Mouse (Mus musculus): ENCODE measurements around the gene Chd9.

Gene Chd9

DNA sequence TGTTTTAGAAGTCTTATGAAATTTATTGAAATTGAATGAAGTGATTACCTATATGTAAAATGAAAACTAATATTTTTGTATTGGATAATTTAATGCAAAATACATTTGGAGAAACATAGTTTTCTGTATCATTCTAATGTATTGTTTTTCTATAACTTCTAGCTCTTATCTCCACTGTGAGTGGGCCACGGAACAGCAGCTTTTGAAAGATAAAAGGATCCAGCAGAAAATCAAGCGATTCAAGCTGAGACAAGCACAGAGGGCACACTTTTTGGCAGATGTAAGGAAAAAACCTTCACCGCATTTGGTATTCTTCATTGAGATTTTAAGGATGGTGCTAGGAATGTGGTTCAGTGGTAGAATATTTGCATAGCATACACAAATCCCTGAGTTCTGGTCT is 150.6 kb downstream of the Chd9 start:
- DNase-seq (ENCODE audit: low spot score) = no peak

DNA sequence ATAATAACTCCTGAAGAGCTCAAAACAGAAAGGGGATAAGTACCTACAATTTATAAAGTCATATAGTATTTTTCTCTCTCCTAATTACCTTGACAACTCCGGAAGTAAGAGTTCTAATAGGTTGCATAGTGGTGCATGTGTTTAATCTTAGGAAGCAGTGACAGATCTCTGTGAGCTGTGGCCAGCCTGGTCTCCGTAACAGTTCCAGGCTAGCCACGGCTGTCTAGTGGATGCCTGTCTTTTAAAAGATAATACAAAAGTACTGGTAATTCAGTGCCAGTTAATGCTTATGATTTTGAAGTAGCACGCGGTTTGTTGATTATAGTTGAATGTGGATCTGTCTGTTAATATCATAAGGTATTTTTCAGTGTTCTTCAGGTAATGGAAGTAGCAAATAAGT is 151.1 kb downstream of the Chd9 start:
- DNase-seq (ENCODE audit: low spot score) = no peak

DNA sequence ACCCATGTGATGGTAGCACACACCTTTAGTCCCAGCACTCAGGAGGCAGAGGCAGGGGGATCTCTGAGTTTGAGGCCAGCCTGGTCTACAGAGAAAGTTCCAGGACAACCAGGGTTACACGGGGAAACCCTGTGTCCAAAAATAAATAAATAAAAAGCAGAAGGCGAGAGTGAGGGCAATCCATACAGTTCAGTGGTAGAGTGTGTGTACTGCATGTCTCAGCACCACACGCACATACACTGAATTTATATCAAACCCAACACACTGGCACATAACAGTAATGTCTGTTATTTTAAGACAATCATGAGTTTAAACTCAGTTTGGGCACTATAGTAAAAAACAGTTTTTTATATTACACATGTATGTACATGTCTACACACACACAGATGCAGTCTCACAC is 153.9 kb downstream of the Chd9 start:
- no peak for DNase-seq (ENCODE audit: low spot score)

DNA sequence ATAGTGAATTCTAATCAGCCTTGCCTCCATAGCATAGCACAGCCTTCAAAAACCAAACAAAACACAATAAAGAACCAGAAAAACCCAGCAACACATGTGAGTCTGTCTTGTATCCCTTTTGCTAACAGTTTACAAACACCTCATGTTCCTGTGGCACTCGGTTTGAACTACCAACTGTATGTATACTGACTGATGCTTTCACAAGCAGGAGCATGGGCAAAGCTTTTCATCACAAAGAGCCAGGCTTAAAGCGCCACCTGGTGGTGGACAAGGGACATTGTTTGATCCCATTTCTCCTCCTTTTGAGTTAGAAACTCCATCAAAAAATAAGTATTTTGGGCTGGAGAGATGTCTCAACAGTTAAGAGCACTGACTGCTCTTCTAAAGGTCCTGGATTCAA is 191.6 kb downstream of the Chd9 start:
- DNase-seq (ENCODE audit: low spot score) = peak; percentile 38

DNA sequence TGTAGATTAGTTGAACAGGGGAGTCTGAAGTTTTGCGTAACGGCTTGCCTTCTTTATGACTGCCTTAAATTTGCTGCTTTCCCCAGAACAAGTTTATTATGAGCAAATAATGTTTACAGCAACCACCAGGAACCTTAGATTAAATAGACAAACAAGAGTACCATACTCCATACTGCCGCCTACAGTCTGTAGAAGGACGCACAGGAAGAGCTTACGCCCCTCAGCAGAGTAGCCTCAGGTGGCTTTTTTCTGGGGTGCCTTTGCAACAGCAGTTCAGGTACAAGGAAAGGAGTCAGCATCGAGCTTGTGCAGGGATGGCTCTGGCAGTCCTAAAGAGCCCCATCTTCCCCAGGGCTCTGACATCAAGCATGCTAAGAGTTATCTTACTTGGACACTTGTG is 206.3 kb downstream of the Chd9 start:
- DNase-seq (ENCODE audit: low spot score) = no peak

DNA sequence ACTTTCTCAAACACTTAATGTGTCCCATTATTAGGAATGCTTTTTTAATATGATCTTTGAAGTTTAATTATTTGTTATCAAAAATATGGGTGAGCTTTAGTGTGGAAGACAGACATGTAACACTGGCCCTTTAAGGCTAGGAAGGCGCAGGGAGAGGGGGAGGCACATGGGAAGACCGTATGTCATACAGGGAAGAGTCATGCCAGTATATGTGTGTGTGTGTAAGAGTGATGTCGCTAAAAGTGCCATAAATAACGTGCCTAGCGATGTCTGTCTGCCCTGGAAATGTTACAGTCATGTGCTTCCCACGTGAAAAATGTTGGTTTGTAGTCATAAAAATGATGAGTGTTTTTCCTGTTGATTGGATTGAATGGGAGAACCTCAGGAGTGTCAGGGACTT is 208.8 kb downstream of the Chd9 start:
- no peak for DNase-seq (ENCODE audit: low spot score)

DNA sequence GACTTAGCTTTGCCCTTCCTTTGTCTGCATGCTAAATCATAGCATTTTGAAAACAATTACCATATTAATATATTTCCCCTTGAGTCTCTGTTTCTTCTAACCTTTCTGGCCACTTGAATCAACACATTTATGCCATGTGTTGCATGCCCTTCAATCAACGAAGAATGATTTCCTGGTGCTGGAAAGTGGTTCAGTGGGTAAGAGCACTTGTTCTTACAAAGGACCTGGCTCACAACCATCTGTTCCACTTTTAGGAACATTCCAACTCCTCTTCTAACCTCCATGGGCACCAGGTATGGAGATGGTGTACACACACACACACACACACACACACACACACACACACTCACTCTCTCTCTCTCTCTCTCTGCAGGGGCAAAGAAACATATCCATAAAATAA is 210.5 kb downstream of the Chd9 start:
- DNase-seq (ENCODE audit: low spot score) = no peak

DNA sequence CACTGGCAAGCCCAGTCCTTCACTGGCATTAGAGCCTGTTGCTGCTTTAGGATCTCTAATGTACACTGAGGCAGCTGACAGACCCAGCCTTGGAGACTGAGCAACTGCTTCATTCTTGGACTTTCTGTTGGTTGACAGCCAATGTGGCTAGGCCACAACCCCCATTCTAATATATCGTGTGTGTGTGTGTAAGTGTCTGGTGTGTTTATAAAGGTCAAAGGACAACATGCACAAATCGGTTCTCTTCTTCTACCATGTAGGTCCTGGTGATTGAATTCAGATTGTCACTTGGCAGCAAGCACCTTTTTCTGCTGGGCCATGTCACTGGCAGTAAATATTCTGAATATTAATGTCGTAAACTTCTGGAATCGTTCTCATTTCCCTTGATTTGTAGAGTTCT is 218.2 kb downstream of the Chd9 start:
- no peak for DNase-seq (ENCODE audit: low spot score)

DNA sequence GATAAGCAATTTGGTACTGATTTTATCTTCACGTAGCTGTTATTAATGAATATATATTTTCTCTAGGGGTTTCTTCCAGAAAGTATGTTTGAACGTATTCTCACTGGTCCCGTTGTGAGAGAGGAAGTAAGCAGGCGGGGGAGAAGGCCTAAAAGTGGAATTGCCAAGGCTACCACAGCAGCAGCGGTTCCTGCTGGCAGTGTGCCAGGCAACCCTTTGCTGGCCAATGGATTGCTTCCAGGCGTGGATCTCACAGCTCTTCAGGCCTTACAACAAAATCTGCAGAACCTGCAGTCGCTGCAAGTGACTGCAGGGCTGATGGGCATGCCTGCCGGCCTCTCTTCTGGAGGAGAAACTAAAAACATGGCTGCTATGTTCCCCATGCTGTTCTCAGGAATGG is 222.9 kb downstream of the Chd9 start:
- no peak for DNase-seq (ENCODE audit: low spot score)

DNA sequence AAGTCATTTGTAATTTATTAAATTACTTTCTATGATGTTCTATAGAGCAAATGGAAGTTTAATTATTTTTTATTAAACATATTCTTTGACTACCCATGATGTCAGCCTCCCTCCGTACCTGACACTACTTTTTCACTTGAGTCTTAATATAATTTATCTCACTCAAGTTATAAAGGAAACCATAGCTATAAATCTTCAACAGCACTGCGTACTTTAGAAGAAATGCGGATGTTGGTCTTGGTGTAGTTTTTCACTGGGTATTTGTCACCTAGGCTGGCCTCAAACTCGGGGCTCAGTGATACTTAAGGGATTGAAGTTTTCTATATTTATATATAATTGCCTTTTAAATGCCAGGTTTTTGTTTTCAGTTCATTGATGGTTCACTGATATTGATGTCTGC is 226.3 kb downstream of the Chd9 start:
- no peak for DNase-seq (ENCODE audit: low spot score)

DNA sequence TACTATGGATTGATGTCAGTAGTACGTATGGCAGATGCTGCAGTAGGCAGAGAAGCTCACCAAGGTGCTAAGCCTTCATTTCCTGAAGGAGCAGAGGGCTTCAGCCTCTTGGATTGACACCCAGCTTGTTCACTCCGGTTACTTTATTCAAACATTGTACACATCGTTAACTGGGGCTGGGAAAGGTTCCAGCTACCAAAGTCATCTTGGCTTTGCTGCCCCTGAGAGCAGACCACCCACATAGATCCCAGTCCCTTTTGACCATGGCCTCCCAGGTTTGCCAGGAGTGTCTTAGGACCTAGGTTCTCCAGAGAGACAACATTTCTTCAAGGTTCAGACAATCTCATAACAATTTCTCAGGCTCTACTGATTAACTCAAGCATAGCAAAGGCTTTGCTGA is 228.7 kb downstream of the Chd9 start:
- DNase-seq (ENCODE audit: low spot score) = no peak

DNA sequence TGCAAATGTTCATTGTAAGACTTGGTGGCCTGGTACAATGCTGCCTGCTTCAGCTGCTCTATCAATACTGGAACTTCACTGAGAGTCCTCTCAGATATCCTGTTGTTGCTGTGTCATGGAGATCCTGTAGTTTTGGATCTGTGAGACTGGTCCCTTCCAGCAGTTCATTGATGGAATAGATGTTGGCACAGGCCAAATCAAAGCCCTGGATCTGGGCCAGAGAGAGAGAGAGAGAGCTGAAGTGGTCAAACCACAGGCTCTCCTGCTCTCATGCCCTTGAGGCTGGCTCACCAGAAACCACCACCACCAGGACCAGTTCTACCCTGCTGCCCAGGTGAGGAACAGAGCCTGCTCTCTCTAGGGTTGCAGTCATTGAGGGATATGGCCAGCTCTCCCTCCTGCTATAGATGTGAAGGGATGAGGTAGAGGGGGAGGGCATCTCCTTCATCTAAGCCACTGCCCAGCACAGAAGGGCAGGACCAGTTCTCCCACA is 231.0 kb downstream of the Chd9 start:
- DNase-seq (ENCODE audit: low spot score) = no peak

DNA sequence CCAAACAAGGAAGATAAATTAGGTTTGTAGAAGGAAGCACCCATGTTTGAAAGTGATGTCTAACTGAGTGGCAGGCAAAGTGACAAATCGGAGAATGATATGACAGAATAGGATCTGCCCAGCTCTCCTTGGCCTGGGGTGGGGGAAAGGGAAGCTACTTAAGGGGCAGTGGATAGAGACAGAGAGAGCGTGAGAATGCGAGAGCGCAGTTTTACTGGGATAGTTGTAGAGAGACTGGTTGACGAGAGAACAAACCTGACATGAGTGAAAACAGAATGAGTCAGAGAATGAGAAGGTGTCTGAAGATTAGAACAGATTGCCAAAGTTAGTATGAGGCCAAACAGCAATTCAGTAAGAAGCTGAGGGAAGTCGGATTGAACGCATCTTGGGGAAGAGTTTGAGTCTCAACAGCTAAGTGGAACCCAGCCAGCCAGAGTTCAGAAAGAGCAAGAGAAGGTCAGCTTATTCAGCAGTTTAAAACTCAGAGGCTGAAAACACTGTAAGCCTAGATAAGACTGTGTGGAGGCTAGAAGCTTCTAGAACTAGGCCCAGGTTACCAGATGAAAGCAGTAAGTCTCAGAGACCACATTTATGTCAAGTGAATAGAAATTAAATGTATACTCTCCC is 231.8 kb downstream of the Chd9 start:
- no peak for DNase-seq (ENCODE audit: low spot score)

DNA sequence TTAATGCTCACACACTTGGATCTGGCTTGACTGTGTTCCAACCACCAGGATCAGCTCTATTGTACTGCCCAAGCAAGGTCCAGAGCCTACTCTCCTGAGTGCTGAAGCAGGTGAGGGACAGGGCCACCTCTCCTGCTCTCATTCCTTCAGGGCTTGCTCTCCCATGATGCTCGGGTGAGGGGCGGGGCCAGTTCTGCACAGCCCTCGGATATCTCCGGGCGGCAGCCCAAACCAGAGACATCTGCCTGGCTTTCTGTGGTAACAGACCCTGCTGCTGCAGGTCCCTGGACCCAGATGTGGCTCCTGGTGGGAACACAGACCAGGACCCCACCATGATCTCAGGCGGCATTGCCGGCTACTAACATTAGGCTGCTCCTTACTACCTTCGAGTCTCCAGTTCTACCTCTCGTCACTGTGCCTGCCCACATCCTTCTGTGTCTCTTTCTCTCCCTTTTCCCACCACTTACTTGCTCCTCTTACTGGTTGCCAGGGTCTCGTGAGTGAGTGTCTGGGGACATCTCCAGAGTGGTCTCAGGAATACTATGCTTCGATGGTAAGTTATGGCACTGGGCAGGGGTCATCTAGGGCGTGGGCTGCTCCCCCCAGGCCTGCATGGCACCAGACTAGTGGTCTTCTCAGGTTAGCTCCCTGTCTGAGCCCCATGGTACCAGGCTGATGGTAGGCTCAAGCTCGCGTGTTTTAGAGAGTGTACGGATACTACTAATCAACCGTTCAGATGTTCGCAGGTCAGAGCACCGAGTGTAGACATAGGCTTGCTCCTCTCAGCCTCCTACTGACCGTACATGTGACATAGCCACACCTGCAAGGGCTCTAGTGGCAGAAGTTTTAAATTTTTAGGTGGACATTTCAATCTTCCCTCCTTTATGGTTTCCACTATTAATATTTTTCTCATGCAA is 232.7 kb downstream of the Chd9 start:
- DNase-seq (ENCODE audit: low spot score) = no peak

DNA sequence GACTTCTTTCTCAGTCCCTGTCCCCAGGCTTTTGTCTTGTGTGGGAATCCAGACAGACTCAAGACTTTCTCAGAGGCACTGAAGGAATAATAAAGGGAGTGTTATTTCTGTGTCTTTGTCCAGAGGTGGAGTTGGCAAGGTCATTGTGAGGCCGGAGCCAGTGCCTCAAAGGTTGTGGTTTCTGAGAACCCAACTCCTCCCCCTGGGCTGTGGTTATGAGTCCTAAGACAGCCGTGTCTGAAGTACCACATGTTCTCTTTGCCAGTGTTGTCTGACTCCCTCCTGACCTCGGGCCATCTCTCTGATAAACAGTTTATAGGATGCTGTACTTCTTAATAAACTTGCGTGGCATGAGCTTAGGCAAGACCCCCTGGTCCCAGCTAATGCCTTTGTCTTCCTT is 237.0 kb downstream of the Chd9 start:
- DNase-seq (ENCODE audit: low spot score) = no peak

DNA sequence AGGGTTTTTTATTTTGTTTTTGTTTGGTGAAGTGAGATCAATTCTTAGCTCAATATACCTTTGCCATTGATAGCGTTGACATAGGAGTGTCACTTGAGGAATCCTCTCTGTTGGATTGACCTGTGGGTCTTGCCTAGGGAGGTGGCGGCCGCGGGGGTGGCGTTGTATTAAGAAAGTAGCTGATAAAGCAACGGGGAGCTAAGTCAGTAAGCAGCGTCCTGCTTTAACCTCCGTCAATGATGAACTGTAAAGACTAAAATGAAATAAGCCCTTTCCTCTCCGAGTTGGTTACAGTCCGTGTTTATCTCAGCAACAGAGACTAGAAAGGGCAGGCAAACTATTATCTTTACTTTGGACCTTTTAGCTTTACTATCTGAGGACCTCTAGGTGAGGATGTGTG is 241.3 kb downstream of the Chd9 start:
- no peak for DNase-seq (ENCODE audit: low spot score)

DNA sequence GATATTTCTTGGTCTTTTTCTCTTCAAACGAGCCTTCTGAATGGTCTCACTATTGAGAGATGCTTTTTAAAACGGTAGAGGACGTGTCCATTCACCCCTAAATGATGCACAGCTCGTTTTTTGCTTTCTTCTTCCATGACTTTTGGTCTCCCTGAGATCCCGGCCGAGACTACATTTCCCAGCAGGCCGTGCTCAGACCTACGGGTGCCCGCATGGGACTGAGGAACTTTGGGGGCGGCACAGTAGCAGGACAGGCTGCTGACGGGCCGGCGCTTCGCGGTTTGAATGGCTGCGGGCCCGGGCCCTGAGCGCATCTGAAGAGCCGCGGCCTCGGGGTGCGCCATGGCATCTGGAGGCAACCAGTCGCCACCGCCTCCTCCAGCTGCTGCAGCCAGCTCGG is 241.7 kb downstream of the Chd9 start, which contains the start of gene Rbl2:
TSS of gene Rbl2 (plus strand) at position 224 of the 400 bp plus-strand sequence.
- peak; percentile 94 for DNase-seq (ENCODE audit: low spot score)

DNA sequence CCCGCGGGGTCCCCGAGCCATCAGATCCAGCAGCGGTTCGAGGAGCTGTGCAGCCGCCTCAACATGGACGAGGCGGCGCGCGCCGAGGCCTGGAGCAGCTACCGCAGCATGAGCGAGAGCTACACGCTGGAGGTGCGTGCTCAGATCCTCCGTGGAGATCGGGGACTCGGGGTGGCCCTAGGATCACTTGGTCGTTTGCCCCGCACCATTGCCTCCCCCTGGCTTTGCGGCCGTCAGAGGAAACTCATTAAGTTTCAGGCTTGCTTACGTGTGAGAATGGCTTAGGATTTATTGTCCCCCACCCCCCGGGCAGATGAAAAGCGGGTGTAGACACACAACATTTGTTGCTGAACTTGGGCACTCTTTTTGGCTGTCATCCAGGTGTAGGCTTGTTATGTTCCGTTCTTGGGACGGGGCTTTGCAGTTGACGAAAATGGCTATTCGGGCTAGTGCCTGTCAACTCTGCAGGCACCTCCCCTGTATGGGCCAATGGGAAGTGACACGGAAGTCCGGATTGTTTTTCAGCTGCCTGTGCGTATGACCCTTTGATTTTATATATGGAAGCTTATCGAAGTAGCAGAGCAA is 242.2 kb downstream of the Chd9 start:
- DNase-seq (ENCODE audit: low spot score) = peak; percentile 80

DNA sequence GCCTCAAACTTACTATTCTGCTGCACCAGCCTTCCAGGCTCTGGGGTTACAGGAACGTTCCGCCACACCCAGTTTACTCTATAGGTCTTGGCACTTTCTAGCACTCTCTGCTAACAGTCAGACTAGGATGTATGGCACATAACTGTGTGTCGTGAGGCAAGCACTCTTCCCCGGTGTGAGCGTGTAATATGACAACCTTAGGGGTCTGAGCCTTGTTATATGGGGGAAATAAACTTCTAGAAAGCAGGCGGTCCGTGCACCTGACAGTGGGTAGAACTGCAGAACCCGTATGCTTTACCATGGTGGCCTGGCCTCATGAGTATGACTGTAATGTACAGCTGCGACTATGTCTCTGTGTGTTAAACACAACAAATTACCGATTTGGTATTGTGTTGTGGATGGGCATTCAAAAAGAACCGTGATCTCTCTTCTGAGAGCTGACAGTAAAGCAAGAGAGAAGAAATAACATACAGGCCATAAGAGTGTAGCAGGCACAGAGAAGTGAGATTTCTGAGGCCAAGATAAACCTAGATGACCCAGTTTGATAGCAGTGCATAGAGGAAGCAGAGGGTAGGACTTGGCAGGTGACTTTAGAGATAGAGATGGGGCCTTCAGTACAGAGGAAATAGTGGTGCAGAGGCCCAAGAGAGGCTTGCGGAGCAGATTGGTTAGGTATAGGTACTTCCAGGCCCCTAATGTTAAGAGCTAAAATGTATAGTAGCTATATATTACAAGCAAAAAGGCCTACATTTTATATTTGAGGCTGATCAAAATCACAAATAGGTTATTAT is 249.1 kb downstream of the Chd9 start:
- no peak for DNase-seq (ENCODE audit: low spot score)

DNA sequence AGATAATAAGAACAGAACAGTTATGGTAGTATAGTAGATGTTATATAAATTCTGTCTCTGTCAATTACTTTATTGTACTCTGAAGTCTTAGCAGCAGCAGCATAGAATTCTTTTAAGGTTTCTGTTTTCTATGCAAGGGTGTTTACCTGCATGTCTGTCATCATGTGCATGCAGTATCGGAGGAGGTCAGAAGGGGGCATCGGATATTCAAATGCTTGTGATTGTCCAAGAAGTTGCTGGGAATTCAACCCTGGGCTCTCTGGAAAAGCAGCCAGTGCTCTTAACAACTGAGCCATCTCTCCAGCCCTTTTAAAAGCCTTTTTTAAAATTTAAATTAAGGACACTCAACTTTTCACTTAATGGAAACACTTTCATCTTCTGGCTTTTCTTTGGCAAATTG is 251.5 kb downstream of the Chd9 start:
- DNase-seq (ENCODE audit: low spot score) = no peak

DNA sequence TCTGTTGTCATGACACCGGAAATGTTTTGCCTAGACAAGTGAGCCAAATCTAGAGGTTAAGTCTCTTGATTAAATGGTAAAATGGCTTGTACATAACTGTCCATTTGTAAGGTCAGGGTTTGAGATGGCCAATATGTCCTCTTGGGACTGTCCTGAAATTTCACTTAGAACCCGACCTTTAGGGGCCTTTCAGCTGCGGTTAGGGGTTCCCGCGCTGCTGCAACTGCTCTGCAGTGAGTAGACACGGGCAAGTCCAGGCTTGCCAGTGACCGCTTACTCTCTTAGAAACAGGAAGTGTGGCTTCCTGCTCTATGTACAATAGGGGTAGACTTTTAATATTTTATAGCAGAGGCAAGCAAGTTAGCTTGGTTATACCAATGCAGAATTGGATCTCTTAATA is 253.8 kb downstream of the Chd9 start:
- no peak for DNase-seq (ENCODE audit: low spot score)

DNA sequence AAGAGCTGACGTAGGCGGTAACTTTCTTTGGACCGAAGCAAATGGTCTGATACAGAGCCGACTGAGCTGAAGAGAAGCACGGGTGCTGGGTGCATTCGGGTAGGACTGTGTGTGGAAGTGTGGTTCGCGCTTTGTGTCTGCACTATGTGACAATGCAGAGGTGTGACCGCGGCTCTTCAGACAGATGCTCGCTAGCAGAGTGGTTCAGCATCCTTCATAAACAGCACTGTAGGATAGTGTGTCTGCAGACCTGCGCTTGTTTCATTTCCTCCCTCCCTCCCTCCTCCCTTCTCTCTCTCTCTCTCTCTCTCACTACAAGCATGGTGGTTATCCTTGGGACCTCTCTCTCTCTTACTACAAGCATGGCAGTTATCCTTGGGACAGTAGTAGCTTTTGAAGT is 254.3 kb downstream of the Chd9 start:
- no peak for DNase-seq (ENCODE audit: low spot score)

All from yolk sac, embryonic 10.5 days (tissue).